Mouse (Mus musculus) adrenal gland, adult (tissue): ENCODE measurements around the gene Onecut3.

Source experiments
- DNase-seq, 2 experiments: peaks; one replicate each; pipeline ENCODE4 v3.0.0; 2022 to 2023; ENCODE audit warnings: low spot score in 1 of 2; ENCODE audit not compliant: inconsistent age in 2 of 2

Gene Onecut3

GRCm38 (mm10) chr10:80549279-80549678, 54.6 kb downstream of the Onecut3 start:
- DNase-seq: peak in 1 of 2 experiments; percentile 75

DNA sequence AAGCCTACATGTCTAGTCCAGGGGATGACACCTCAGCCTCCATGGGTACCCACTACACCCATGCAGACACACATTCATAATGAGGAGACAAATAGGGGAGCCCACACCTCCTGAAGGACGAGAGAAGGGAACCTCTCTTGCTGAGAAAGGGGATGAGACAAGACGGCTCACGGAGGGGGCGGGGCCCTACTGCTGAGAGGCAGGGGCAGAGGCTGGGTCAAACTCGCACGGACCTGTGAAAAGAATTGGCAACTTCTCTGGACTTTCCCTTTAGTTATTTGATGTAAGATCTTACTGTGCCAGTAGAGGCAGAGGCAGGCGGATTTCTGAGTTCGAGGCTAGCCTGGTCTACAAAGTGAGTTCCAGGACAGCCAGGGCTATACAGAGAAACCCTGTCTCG, 57.7 kb downstream of the Onecut3 start:
- no peak for DNase-seq

DNA sequence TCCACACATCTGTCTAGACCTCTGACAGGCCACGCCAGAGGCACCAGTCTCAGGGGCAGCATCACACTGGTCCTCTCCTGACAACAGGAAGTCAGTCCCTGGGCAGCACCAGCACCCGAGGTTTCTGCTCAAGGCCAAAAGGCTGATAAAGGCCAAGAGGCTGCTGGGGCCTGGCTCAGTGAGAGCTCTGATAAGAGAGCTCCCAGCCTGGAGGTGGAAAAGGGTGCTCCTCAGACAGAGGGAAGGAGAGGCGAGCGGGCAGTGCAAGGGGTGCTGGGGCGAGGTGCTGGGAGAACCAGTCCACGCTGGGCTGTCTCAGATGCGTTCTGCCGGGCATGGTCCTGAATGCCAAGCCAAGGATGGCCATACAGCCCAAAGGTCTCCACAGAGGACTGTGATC, 58.9 kb downstream of the Onecut3 start:
- peak; percentile 65 to 72 for DNase-seq

- no peak for DNase-seq
These were observed 59.4 kb downstream of the Onecut3 start for GRCm38 (mm10) chr10:80553997-80554396.

DNA sequence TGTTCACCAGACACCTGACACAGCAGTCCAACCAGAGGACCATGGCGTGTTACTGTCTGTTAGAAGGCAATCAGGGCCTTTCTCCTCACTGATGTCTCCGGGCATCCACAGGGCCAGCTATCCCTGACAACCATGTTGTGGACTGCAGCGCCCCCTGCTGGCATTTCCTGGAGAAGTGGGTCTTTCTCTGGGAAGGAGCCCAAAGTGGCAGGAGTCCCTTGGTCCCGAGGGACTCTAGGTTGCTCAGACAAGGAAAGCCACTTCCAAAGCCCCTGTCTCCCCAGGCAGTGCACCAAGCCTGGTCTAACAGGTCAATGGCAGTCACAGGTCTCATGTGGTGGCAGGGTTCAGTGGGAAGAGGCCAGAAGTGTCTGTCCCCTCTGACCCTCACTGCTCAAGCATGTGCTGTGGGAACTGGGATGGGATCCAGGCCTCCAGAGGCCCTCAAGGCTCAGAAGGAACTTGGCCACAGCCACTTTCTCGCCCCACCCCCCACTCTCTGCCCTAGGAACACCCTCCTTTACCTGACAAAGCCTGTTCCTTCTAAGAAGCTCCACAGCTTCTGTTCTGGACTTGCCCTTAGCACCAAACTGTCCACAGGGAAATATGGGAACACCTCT, 62.8 kb downstream of the Onecut3 start:
- DNase-seq: peak; percentile 86 to 95

DNA sequence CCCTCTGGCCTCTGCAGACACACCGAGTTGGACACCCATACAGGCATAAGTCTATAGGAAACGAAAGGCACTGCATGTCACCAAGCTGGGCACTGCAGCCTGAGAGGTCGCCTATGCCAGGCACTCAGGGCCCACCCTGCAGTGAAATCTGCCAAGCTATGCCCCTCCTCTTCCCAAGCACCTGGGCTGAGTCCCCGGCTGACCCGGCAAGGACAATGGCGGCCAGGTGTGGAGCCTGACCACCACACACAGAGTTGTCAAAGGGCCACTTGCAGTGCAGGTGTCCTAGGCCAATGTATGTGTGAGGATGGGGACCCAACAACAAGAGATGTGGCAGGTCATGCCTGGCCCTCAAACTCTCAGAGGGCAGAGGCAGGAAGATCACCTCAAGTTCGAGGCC, 64.8 kb downstream of the Onecut3 start:
- DNase-seq: no peak

DNA sequence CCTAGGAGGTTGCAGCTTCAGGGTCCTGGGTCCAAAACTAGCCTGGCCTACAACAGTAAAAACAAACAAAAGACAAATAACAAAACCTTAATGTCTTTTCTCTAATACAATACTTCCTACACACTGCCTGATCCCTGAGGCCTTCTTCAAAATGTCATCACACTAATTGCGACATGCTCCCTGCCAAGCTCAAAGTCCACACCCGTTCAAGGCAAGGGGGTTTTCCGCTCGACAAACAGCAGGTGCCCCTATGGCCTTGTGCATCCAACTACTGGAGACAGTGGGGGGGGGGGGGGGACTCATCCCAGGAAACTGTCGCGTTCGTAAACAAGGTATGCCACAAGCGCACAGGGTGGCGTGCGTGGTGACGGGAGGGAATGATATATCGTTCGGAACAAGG, 66.0 kb downstream of the Onecut3 start:
- DNase-seq: no peak

GRCm38 (mm10) chr10:80561116-80561944, 66.7 kb downstream of the Onecut3 start, which contains the start of gene Rexo1:
Rexo1 (minus strand) TSS chr10:80561560.
- DNase-seq: peak; percentile 93 to 99

GRCm38 (mm10) chr10:80566375-80567092, 71.9 kb downstream of the Onecut3 start:
- DNase-seq: peak; percentile 83 to 95
